Mouse (Mus musculus) WW6 (cell line): ENCODE measurements at regions not wholly inside any gene's neighbourhood (a gene's known extent, or its start where the extent isn't known, plus 50 kb on each side); places are given as distances from the start of the nearest gene placed in this dataset.

ENCODE experiments used
- DNase-seq: peaks from one replicate; pipeline ENCODE4 v3.0.0-alpha.2; 2013; ENCODE audit warnings: low read depth, low spot score

- no peak for DNase-seq
Observed at GRCm38 (mm10) chr3:147170106-147170505, 317.9 kb downstream of the Ttll7 start.

- no peak for DNase-seq
Observed at GRCm38 (mm10) chr3:147178746-147179145, 326.6 kb downstream of the Ttll7 start.

GRCm38 (mm10) chr3:147180711-147181110 lies 328.5 kb downstream of the Ttll7 start:
- DNase-seq = no peak

- DNase-seq = peak; percentile 34
Observed at GRCm38 (mm10) chr3:147181501-147182365, 329.6 kb downstream of the Ttll7 start.

- DNase-seq = no peak
Observed at GRCm38 (mm10) chr3:147182366-147182875, 330.3 kb downstream of the Ttll7 start.

- no peak for DNase-seq
Observed at GRCm38 (mm10) chr3:147183656-147184290, 331.6 kb downstream of the Ttll7 start.

GRCm38 (mm10) chr3:147189737-147190136 lies 337.6 kb downstream of the Ttll7 start:
- DNase-seq = no peak

- no peak for DNase-seq
Observed at GRCm38 (mm10) chr3:147196626-147197025, 344.5 kb downstream of the Ttll7 start.

- DNase-seq = no peak
Observed at GRCm38 (mm10) chr3:147197215-147197614, 345.0 kb downstream of the Ttll7 start.

GRCm38 (mm10) chr3:147211127-147211940 lies 359.2 kb downstream of the Ttll7 start:
- DNase-seq = no peak

GRCm38 (mm10) chr3:147228663-147229062 lies 376.5 kb downstream of the Ttll7 start:
- no peak for DNase-seq

- no peak for DNase-seq
Observed at GRCm38 (mm10) chr3:147230594-147230993, 378.4 kb downstream of the Ttll7 start.

GRCm38 (mm10) chr3:147238398-147238797 lies 386.2 kb downstream of the Ttll7 start:
- DNase-seq = no peak

GRCm38 (mm10) chr3:147240651-147241050 lies 388.5 kb downstream of the Ttll7 start:
- DNase-seq = no peak

- DNase-seq = no peak
Observed at GRCm38 (mm10) chr3:147244911-147245430, 392.8 kb downstream of the Ttll7 start.

GRCm38 (mm10) chr3:147246141-147246540 lies 394.0 kb downstream of the Ttll7 start:
- DNase-seq = no peak

- no peak for DNase-seq
Observed at GRCm38 (mm10) chr3:147249466-147249865, 397.3 kb downstream of the Ttll7 start.

GRCm38 (mm10) chr3:147249906-147250305 lies 397.7 kb downstream of the Ttll7 start:
- DNase-seq = no peak

GRCm38 (mm10) chr3:147252226-147252788 lies 400.1 kb downstream of the Ttll7 start:
- no peak for DNase-seq

GRCm38 (mm10) chr3:147252812-147253211 lies 400.6 kb downstream of the Ttll7 start:
- DNase-seq = no peak

- no peak for DNase-seq
Observed at GRCm38 (mm10) chr3:147254454-147254853, 402.3 kb downstream of the Ttll7 start.
